Mouse (Mus musculus) MEL (cell line): ENCODE results near the gene Snap25. TPM values are rescaled to one million over a fixed set of nuclear protein-coding genes. Genes with fewer than 3 reads are reported as not detected.

Experiments
- DNase-seq: peaks from one replicate; pipeline ENCODE4 v3.0.0; 2011; ENCODE audit warnings: low read depth, low spot score
- H3K27ac ChIP-seq: 2 replicates; pipeline ENCODE4 v1.5.1; 2012; ENCODE audit warnings: low read depth, mild to moderate bottlenecking, control low read depth, low read length, moderate library complexity; ENCODE audit not compliant: control insufficient read depth
- H3K27me3 ChIP-seq, 2 experiments: fragments of 150-350 bp in 1 of 2; sonication (generic) in 1 of 2; 2 replicates each; pipeline ENCODE4 v1.6.1; 2012; ENCODE audit warnings: low read length in 2 of 2, mild to moderate bottlenecking in 2 of 2, improper control_type of control experiment in 1 of 2, moderate library complexity in 1 of 2; ENCODE audit not compliant: insufficient read depth in 2 of 2, control insufficient read depth in 1 of 2
- H3K36me3 ChIP-seq, 2 experiments: 2 replicates each; pipeline ENCODE4 v1.6.1; 2012 to 2014; ENCODE audit warnings: low read length in 2 of 2, improper control_type of control experiment in 1 of 2, inconsistent platforms in 1 of 2, mild to moderate bottlenecking in 1 of 2; ENCODE audit not compliant: insufficient read depth in 2 of 2, control insufficient read depth in 1 of 2
- H3K4me1 ChIP-seq, 2 experiments: fragments of 150-350 bp in 1 of 2; sonication (generic) in 1 of 2; 2 replicates each; pipeline ENCODE4 v1.6.1; 2012; ENCODE audit warnings: low read length in 2 of 2, improper control_type of control experiment in 1 of 2, mild to moderate bottlenecking in 1 of 2; ENCODE audit not compliant: insufficient read depth in 2 of 2, control insufficient read depth in 1 of 2
- H3K4me3 ChIP-seq, 2 experiments: fragments of 150-350 bp in 1 of 2; sonication (generic) in 1 of 2; 2 replicates each; pipeline ENCODE4 v1.5.1; 2012; ENCODE audit warnings: low read depth in 2 of 2, low read length in 2 of 2, mild to moderate bottlenecking in 2 of 2, moderate library complexity in 2 of 2, control low read depth in 1 of 2, improper control_type of control experiment in 1 of 2; ENCODE audit not compliant: control insufficient read depth in 1 of 2, insufficient read depth in 1 of 2
- H3K79me2 ChIP-seq: 2 replicates; pipeline ENCODE4 v1.6.1; 2012; ENCODE audit warnings: mild to moderate bottlenecking, low read length, moderate library complexity; ENCODE audit not compliant: control insufficient read depth, poor library complexity, insufficient read depth
- H3K9ac ChIP-seq: 2 replicates; pipeline ENCODE4 v1.6.1; 2012; ENCODE audit warnings: low read depth, mild to moderate bottlenecking, control low read depth, low read length, moderate library complexity; ENCODE audit not compliant: control insufficient read depth, poor library complexity, severe bottlenecking
- H3K9me3 ChIP-seq: fragments of 150-350 bp; sonication (generic); replicated peaks from 2 replicates; pipeline ENCODE4 v1.6.1; 2012; ENCODE audit warnings: mild to moderate bottlenecking, low read length, improper control_type of control experiment, moderate library complexity; ENCODE audit not compliant: insufficient read depth
- BHLHE40 ChIP-seq: IDR thresholded peaks from 2 replicates; pipeline ENCODE4 v1.6.1; 2012; ENCODE audit warnings: low read depth, mild to moderate bottlenecking, inconsistent platforms, low read length, improper control_type of control experiment, borderline replicate concordance
- CHD1 ChIP-seq: IDR thresholded peaks from 2 replicates; pipeline ENCODE4 v1.6.1; 2012; ENCODE audit warnings: low read depth, mild to moderate bottlenecking, inconsistent platforms, low read length, improper control_type of control experiment
- CHD2 ChIP-seq: IDR thresholded peaks from 2 replicates; pipeline ENCODE4 v1.6.1; 2011; ENCODE audit warnings: low read length, improper control_type of control experiment
- ELF1 ChIP-seq: IDR thresholded peaks from 2 replicates; pipeline ENCODE4 v1.6.1; 2014; ENCODE audit warnings: low read depth, mild to moderate bottlenecking, inconsistent platforms, low read length, improper control_type of control experiment, moderate library complexity
- EP300 ChIP-seq, 2 experiments: IDR thresholded peaks; 2 replicates each; pipeline ENCODE4 v1.6.1; 2011; ENCODE audit warnings: improper control_type of control experiment in 2 of 2, low read length in 2 of 2, low read depth in 1 of 2, mild to moderate bottlenecking in 1 of 2
- ETS1 ChIP-seq: IDR thresholded peaks from 2 replicates; pipeline ENCODE4 v1.6.1; 2012; ENCODE audit warnings: low read depth, mild to moderate bottlenecking, inconsistent platforms, low read length, improper control_type of control experiment, moderate library complexity
- GABPA ChIP-seq: IDR thresholded peaks from 2 replicates; pipeline ENCODE4 v1.6.1; 2012; ENCODE audit warnings: low read depth, mild to moderate bottlenecking, inconsistent platforms, low read length, improper control_type of control experiment, moderate library complexity
- GATA1 ChIP-seq: IDR thresholded peaks from 2 replicates; pipeline ENCODE4 v1.6.1; 2011; ENCODE audit warnings: low read depth, low read length, improper control_type of control experiment
- HCFC1 ChIP-seq: IDR thresholded peaks from 2 replicates; pipeline ENCODE4 v1.6.1; 2012; ENCODE audit warnings: low read depth, mild to moderate bottlenecking, inconsistent platforms, low read length, improper control_type of control experiment, moderate library complexity
- JUND ChIP-seq: IDR thresholded peaks from 2 replicates; pipeline ENCODE4 v1.6.1; 2011; ENCODE audit warnings: low read depth, mild to moderate bottlenecking, improper control_type of control experiment, low read length
- KAT2A ChIP-seq: conservative IDR thresholded peaks from 2 replicates; pipeline ENCODE4 v1.6.1; 2012; ENCODE audit warnings: low read depth, low read length, improper control_type of control experiment, inconsistent platforms
- MAFK ChIP-seq: IDR thresholded peaks from 2 replicates; pipeline ENCODE4 v1.6.1; 2011; ENCODE audit warnings: low read depth, mild to moderate bottlenecking, low read length, improper control_type of control experiment, borderline replicate concordance
- MAX ChIP-seq: IDR thresholded peaks from 2 replicates; pipeline ENCODE4 v1.6.1; 2011; ENCODE audit warnings: low read length, improper control_type of control experiment
- MAZ ChIP-seq: IDR thresholded peaks from 2 replicates; pipeline ENCODE4 v1.6.1; 2012; ENCODE audit warnings: low read depth, mild to moderate bottlenecking, inconsistent platforms, low read length, improper control_type of control experiment
- NELFE ChIP-seq: IDR thresholded peaks from 2 replicates; pipeline ENCODE4 v1.6.1; 2011; ENCODE audit warnings: low read depth, low read length, improper control_type of control experiment
- POLR2A ChIP-seq, 2 experiments: IDR thresholded peaks; 2 replicates each; pipeline ENCODE4 v1.6.1; 2011 to 2012; ENCODE audit warnings: low read length in 2 of 2, mild to moderate bottlenecking in 2 of 2, control low read depth in 1 of 2, improper control_type of control experiment in 1 of 2, low read depth in 1 of 2, moderate library complexity in 1 of 2; ENCODE audit not compliant: control insufficient read depth in 1 of 2, insufficient read depth in 1 of 2, poor library complexity in 1 of 2
- POLR2AphosphoS5 ChIP-seq: IDR thresholded peaks from 2 replicates; pipeline ENCODE4 v1.6.1; 2012; ENCODE audit warnings: low read depth, borderline replicate concordance, mild to moderate bottlenecking, inconsistent platforms, low read length, moderate library complexity, mixed read lengths
- SIN3A ChIP-seq: IDR thresholded peaks from 2 replicates; pipeline ENCODE4 v1.6.1; 2012; ENCODE audit warnings: low read length, improper control_type of control experiment, inconsistent platforms
- SMC3 ChIP-seq: IDR thresholded peaks from 2 replicates; pipeline ENCODE4 v1.6.1; 2011; ENCODE audit warnings: low read depth, low read length, improper control_type of control experiment
- TAL1 ChIP-seq: IDR thresholded peaks from 2 replicates; pipeline ENCODE4 v1.6.1; 2012; ENCODE audit warnings: mild to moderate bottlenecking, inconsistent platforms, low read length, moderate library complexity, mixed read lengths
- ZNF384 ChIP-seq: IDR thresholded peaks from 2 replicates; pipeline ENCODE4 v1.6.1; 2012; ENCODE audit warnings: low read depth, mild to moderate bottlenecking, inconsistent platforms, low read length, improper control_type of control experiment
- polyA plus RNA-seq, 2 experiments: library from polyadenylated mRNA; stranded (reverse) in 1 of 2; unstranded in 1 of 2; fragments of >175 nt in 1 of 2; fragments of >200 nt in 1 of 2; gene quantifications; 2 replicates each; pipeline versions ENCODE4 v1.2.1 to v1.2.4; 2012; ENCODE audit warnings: low replicate concordance in 2 of 2, low read depth in 1 of 2; ENCODE audit not compliant: insufficient read length in 2 of 2, insufficient read depth in 1 of 2, missing spikeins in 1 of 2
- total RNA-seq: library from RNA; depleted of rRNA; stranded (reverse); fragments of 300-350 nt; gene quantifications from 2 replicates; pipeline ENCODE4 v1.2.3, GENCODE M21; 2012

Snap25 gene
- total and polyA plus RNA-seq, 3 experiments = not detected

- Histone ChIP-seq H3K36me3 (no peaks in the 10 kb centered on the region), H3K9ac (no peak overlapping the region), H3K27ac (no peak overlapping the region), H3K27me3 (no peaks in the 10 kb centered on the region), H3K4me3 (no peak overlapping the region), H3K4me1 (no peaks in the 10 kb centered on the region), H3K9me3 (no peaks in the 10 kb centered on the region), H3K79me2 (no peaks in the 10 kb centered on the region)
- DNase-seq = no peak
- TF ChIP-seq MAX (no peak), KAT2A (no peak), POLR2A (IDR thresholded peaks at IDR 0.05; ENCODE audit: control insufficient read depth in 1 of 2, insufficient read depth in 1 of 2, low read depth in 1 of 2, low read length in 2 of 2, poor library complexity in 1 of 2) (no peak), GATA1 (no peak), JUND (no peak), TAL1 (no peak), CHD2 (no peak), NELFE (no peak), POLR2AphosphoS5 (no peak), BHLHE40 (no peak), GABPA (no peak)
Observed at GRCm38 (mm10) chr2:136691681-136692080, 21.6 kb upstream of the Snap25 start.

- H3K9me3 ChIP-seq = no peaks in the 10 kb centered on the region
- H3K36me3 ChIP-seq = no peaks in the 10 kb centered on the region
- no peaks in the 10 kb centered on the region for H3K4me1 ChIP-seq
- no peak overlapping the region for H3K27ac ChIP-seq
- DNase-seq = no peak
- no peaks in the 10 kb centered on the region for H3K79me2 ChIP-seq
- H3K9ac ChIP-seq = no peak overlapping the region
- TF ChIP-seq SMC3 (no peak), EP300 (IDR thresholded peaks at IDR 0.05; ENCODE audit: low read depth in 1 of 2, low read length in 2 of 2) (no peak), CHD1 (no peak), POLR2A (IDR thresholded peaks at IDR 0.05; ENCODE audit: control insufficient read depth in 1 of 2, insufficient read depth in 1 of 2, low read depth in 1 of 2, low read length in 2 of 2, poor library complexity in 1 of 2) (no peak), KAT2A (no peak), ZNF384 (no peak)
- H3K27me3 ChIP-seq = no peaks in the 10 kb centered on the region
- no peak overlapping the region for H3K4me3 ChIP-seq
Observed at GRCm38 (mm10) chr2:136699429-136700227, 13.6 kb upstream of the Snap25 start.

GRCm38 (mm10) chr2:136703376-136703775 is 9.9 kb upstream of the Snap25 start:
- H3K4me1 ChIP-seq = no peaks in the 10 kb centered on the region
- TF ChIP-seq SIN3A (no peak), ELF1 (no peak), TAL1 (no peak), MAZ (no peak), ETS1 (no peak), JUND (no peak), MAFK (no peak), HCFC1 (no peak), EP300 (IDR thresholded peaks at IDR 0.05; ENCODE audit: low read depth in 1 of 2, low read length in 2 of 2) (no peak)
- TF ChIP-seq, all 39 proteins: peak for 0
- DNase-seq = no peak
- no peaks in the 10 kb centered on the region for H3K79me2 ChIP-seq
- no peak overlapping the region for H3K9ac ChIP-seq
- H3K4me3 ChIP-seq = no peak overlapping the region
- H3K27ac ChIP-seq = no peak overlapping the region
- no peaks in the 10 kb centered on the region for H3K27me3 ChIP-seq
- H3K36me3 ChIP-seq = no peaks in the 10 kb centered on the region
- H3K9me3 ChIP-seq = no peaks in the 10 kb centered on the region
